Mouse (Mus musculus): ENCODE measurements around the gene Chit1.

- no peak for TF ChIP-seq CTCF (IDR thresholded peaks at IDR 0.05 in 2 of 3, conservative IDR thresholded peaks at IDR 0.05 in 1 of 3; ENCODE audit: control insufficient read depth in 1 of 3, insufficient read depth in 1 of 3, low read depth in 2 of 3, low read length in 3 of 3, poor library complexity in 1 of 3, severe bottlenecking in 1 of 3)
- no peak for TF ChIP-seq SIN3A (IDR thresholded peaks at IDR 0.05; ENCODE audit: low read length)
- no peak for TF ChIP-seq ZMIZ1 (IDR thresholded peaks at IDR 0.05; ENCODE audit: low read depth, low read length)
- no peak for TF ChIP-seq TBP (IDR thresholded peaks at IDR 0.05; ENCODE audit: low read depth, low read length)
- no peak for TF ChIP-seq E2F4 (IDR thresholded peaks at IDR 0.05; ENCODE audit: borderline replicate concordance, low read depth, low read length)
- TF ChIP-seq POLR2A (IDR thresholded peaks at IDR 0.05; ENCODE audit: control insufficient read depth in 1 of 2, insufficient read depth in 1 of 2, low read depth in 1 of 2, low read length in 2 of 2, poor library complexity in 1 of 2) = no peak
- TF ChIP-seq ETS1 (IDR thresholded peaks at IDR 0.05; ENCODE audit: low read depth, low read length) = no peak
- TF ChIP-seq EP300 (IDR thresholded peaks at IDR 0.05; ENCODE audit: low read depth in 1 of 2, low read length in 2 of 2) = no peak
- no peak for TF ChIP-seq ZC3H11A (IDR thresholded peaks at IDR 0.05; ENCODE audit: low read depth, low read length)
Measured at GRCm38 (mm10) chr1:134062411-134063085, 48.5 kb upstream of the Chit1 start.

Measured in MEL (cell line).